Mouse (Mus musculus): ENCODE results near the gene Gm17469. TPM values are rescaled to one million over a fixed set of nuclear protein-coding genes. Genes with fewer than 3 reads are reported as not detected.
"Not testable (repeated sequence)": the region's sequence is repeated elsewhere in the genome, so short reads cannot be mapped to it uniquely, and the experiment has no call there.

Gene Gm17469
- total RNA-seq (2021) = not detected

GRCm38 (mm10) chrX:124629593-124629992 is at the start of gene Gm17469:
Gene Gm17469, plus strand, starts transcription at chrX:124629893.
- not testable (repeated sequence) for DNase-seq

Other genes with a start within 250 kb of the Gm17469 start
- not detected for gene Gm17584, start 129.3 kb upstream of the Gm17469 start, total RNA-seq (2021)